Mouse (Mus musculus) left cerebral cortex, adult 2 months (tissue): ENCODE measurements at regions not wholly inside any gene's neighbourhood (a gene's known extent, or its start where the extent isn't known, plus 50 kb on each side); places are given as distances from the start of the nearest gene placed in this dataset.

Experiments
- DNase-seq, 2 experiments: peaks; one replicate each; pipeline ENCODE4 v3.0.0; 2021 to 2022; ENCODE audit warnings: low spot score in 2 of 2, mixed read lengths in 1 of 2; ENCODE audit errors: extremely low spot score in 1 of 2
- H3K27ac ChIP-seq: fragments of 200-600 bp; 2 replicates; pipeline ENCODE4 v1.8.1; 2022
- H3K4me3 ChIP-seq: fragments of 200-600 bp; 2 replicates; pipeline ENCODE4 v1.8.1; 2022
- CTCF ChIP-seq: fragments of 200-600 bp; IDR thresholded peaks from 2 replicates; pipeline ENCODE4 v1.8.1; 2022; ENCODE audit warnings: antibody characterized with exemption, mild to moderate bottlenecking, moderate library complexity
- intact Hi-C: fragments of 180-260 bp; cut with DNase I; formaldehyde crosslinking; loops from one replicate; pipeline ENCODE4 v1.15.1; 2025

GRCm38 (mm10) chr9:33887279-33887678 is 598.4 kb upstream of the Kirrel3 start:
- intact Hi-C loops, result no loop called here
- DNase-seq, result no peak
- TF ChIP-seq CTCF, result no peak
- no peak overlapping the region for H3K4me3 ChIP-seq
- no peak overlapping the region for H3K27ac ChIP-seq

- Histone ChIP-seq H3K4me3 (no peak overlapping the region), H3K27ac (no peak overlapping the region)
- DNase-seq, result no peak
- no peak for TF ChIP-seq CTCF
- intact Hi-C loops, result no loop called here
Observed at GRCm38 (mm10) chr9:33892001-33892400, 593.7 kb upstream of the Kirrel3 start.

- TF ChIP-seq CTCF, result no peak
- no peak overlapping the region for H3K27ac ChIP-seq
- H3K4me3 ChIP-seq, result no peak overlapping the region
- intact Hi-C loops, result no loop called here
- no peak for DNase-seq
Observed at GRCm38 (mm10) chr9:33901313-33902076, 584.2 kb upstream of the Kirrel3 start.

GRCm38 (mm10) chr9:33903991-33904570 is 581.6 kb upstream of the Kirrel3 start:
- intact Hi-C loops, result no loop called here
- no peak for DNase-seq
- Histone ChIP-seq H3K4me3 (no peak overlapping the region), H3K27ac (no peak overlapping the region)
- TF ChIP-seq CTCF, result no peak

GRCm38 (mm10) chr9:33914919-33915318 is 570.8 kb upstream of the Kirrel3 start:
- Histone ChIP-seq H3K27ac (no peak overlapping the region), H3K4me3 (no peak overlapping the region)
- intact Hi-C loops, result no loop called here
- DNase-seq, result no peak
- no peak for TF ChIP-seq CTCF

GRCm38 (mm10) chr9:33915349-33916056 is 570.2 kb upstream of the Kirrel3 start:
- DNase-seq, result no peak
- no peak overlapping the region for H3K4me3 ChIP-seq
- intact Hi-C loops, result no loop called here
- H3K27ac ChIP-seq, result no peak overlapping the region
- TF ChIP-seq CTCF, result no peak

- no peak overlapping the region for H3K27ac ChIP-seq
- no peak for DNase-seq
- no peak overlapping the region for H3K4me3 ChIP-seq
- no peak for TF ChIP-seq CTCF
- intact Hi-C loops, result no loop called here
Observed at GRCm38 (mm10) chr9:33930286-33930685, 555.4 kb upstream of the Kirrel3 start.

GRCm38 (mm10) chr9:33934071-33934470 is 551.6 kb upstream of the Kirrel3 start:
- no peak overlapping the region for H3K27ac ChIP-seq
- DNase-seq, result no peak
- H3K4me3 ChIP-seq, result no peak overlapping the region
- intact Hi-C loops, result no loop called here
- TF ChIP-seq CTCF, result no peak

- Histone ChIP-seq H3K27ac (no peak overlapping the region), H3K4me3 (no peak overlapping the region)
- DNase-seq, result no peak
- intact Hi-C loops, result no loop called here
- TF ChIP-seq CTCF, result no peak
Observed at GRCm38 (mm10) chr9:33954319-33954718, 531.4 kb upstream of the Kirrel3 start.
